ENCODE assay signal across 11 mouse cellular contexts in genomic region chr1:35870144-35870827, GRCm38 (mm10).
DNase-seq lines count a peak whose midpoint lies in the region; ATAC-seq and TF ChIP-seq lines count a peak whose summit lies in the region.
"Had no signal": no experiment of that assay in that cellular context is flagged by ENCODE, and none has a peak within 500 bp of the region (broad histone marks: within the 10 kb centered on the region; RNA-seq: fewer than 3 reads in every experiment).

No protein-coding gene starts in this region.

- no peaks in the 10 kb centered on the region for H3K9me3 ChIP-seq in MEL (replicated peaks; ENCODE audit: insufficient read depth, low read length)
- no peaks in the 10 kb centered on the region for H3K9me3 ChIP-seq in hindbrain, embryonic 12.5 days (replicated peaks)
- no peaks in the 10 kb centered on the region for H3K9me3 ChIP-seq in midbrain, embryonic 12.5 days
- H3K9me3 ChIP-seq: liver, embryonic 15.5 days had no signal

- H3K9ac ChIP-seq in MEL (ENCODE audit: control insufficient read depth, low read depth, low read length, poor library complexity, severe bottlenecking), result peak overlapping the region; percentile 74
- no peak overlapping the region for H3K9ac ChIP-seq in hindbrain, embryonic 12.5 days
- no peak overlapping the region for H3K9ac ChIP-seq in midbrain, embryonic 12.5 days (replicated peaks)
- H3K9ac ChIP-seq: liver, embryonic 15.5 days had no signal

- peak overlapping the region; percentile 48 to 57 for H3K4me3 ChIP-seq in MEL (ENCODE audit: control insufficient read depth in 1 of 2, insufficient read depth in 1 of 2, low read depth in 2 of 2, low read length in 2 of 2)
- no peak overlapping the region for H3K4me3 ChIP-seq in hindbrain, embryonic 12.5 days
- H3K4me3 ChIP-seq in midbrain, embryonic 12.5 days, result no peak overlapping the region
- H3K4me3 ChIP-seq: liver, embryonic 15.5 days had no signal

- H3K27me3 ChIP-seq in MEL (ENCODE audit: control insufficient read depth in 1 of 2, insufficient read depth in 2 of 2, low read length in 2 of 2), result no peaks in the 10 kb centered on the region
- H3K27me3 ChIP-seq in hindbrain, embryonic 12.5 days, result no peaks in the 10 kb centered on the region
- H3K27me3 ChIP-seq in midbrain, embryonic 12.5 days, result no peaks in the 10 kb centered on the region
- H3K27me3 ChIP-seq: liver, embryonic 15.5 days; Patski had no signal

- no peak for TF ChIP-seq CTCF in MEL (IDR thresholded peaks at IDR 0.05 in 2 of 3, conservative IDR thresholded peaks at IDR 0.05 in 1 of 3; ENCODE audit: control insufficient read depth in 1 of 3, insufficient read depth in 1 of 3, low read depth in 2 of 3, low read length in 3 of 3, poor library complexity in 1 of 3, severe bottlenecking in 1 of 3)

- 0 out of 2 replicates have a peak, but pooled peaks have one; percentile 41 for ATAC-seq in erythroid progenitor cell, adult 5-6 weeks (replicated peaks; ENCODE audit: low FRiP score, poor library complexity, severe bottlenecking)
- peak; percentile 18; the same call in 1 of the 2 replicates for ATAC-seq in hindbrain, embryonic 12.5 days (ENCODE audit: low FRiP score)
- peak; percentile 13; the same call in 1 of the 2 replicates for ATAC-seq in midbrain, embryonic 12.5 days (ENCODE audit: low FRiP score, low read depth)
- ATAC-seq: Patski had no signal

- TF ChIP-seq RAD21 in MEL (IDR thresholded peaks at IDR 0.05; ENCODE audit: low read depth, low read length), result no peak

- peak overlapping the region; percentile 44 for H3K4me2 ChIP-seq in hindbrain, embryonic 12.5 days (replicated peaks)
- peak overlapping the region; percentile 47 for H3K4me2 ChIP-seq in midbrain, embryonic 12.5 days (replicated peaks)
- H3K4me2 ChIP-seq: liver, embryonic 15.5 days had no signal

- H3K4me1 ChIP-seq in MEL (ENCODE audit: control insufficient read depth in 1 of 2, insufficient read depth in 2 of 2, low read length in 2 of 2), result peaks cover 14 to 40% of the 10 kb centered on the region in 2 experiments
- peaks cover 18% of the 10 kb centered on the region for H3K4me1 ChIP-seq in hindbrain, embryonic 12.5 days
- H3K4me1 ChIP-seq in midbrain, embryonic 12.5 days, result peaks cover 25% of the 10 kb centered on the region

- peak; percentile 90 to 94 for TF ChIP-seq EP300 in MEL (IDR thresholded peaks at IDR 0.05; ENCODE audit: low read depth in 1 of 2, low read length in 2 of 2)

- TF ChIP-seq POLR2A in MEL (IDR thresholded peaks at IDR 0.05; ENCODE audit: control insufficient read depth in 1 of 2, insufficient read depth in 1 of 2, low read depth in 1 of 2, low read length in 2 of 2, poor library complexity in 1 of 2), result no peak; a peak in 2 of 4 replicates

- H3K36me3 ChIP-seq in MEL (ENCODE audit: control insufficient read depth in 1 of 2, insufficient read depth in 2 of 2, low read length in 2 of 2), result peaks cover 0 to 32% of the 10 kb centered on the region in 2 experiments; a peak in 2 of 4 replicates
- no peaks in the 10 kb centered on the region for H3K36me3 ChIP-seq in hindbrain, embryonic 12.5 days
- no peaks in the 10 kb centered on the region for H3K36me3 ChIP-seq in midbrain, embryonic 12.5 days
- H3K36me3 ChIP-seq: liver, embryonic 15.5 days had no signal

- peak; percentile 76 for DNase-seq in MEL (ENCODE audit: low read depth, low spot score)
- DNase-seq in B cell, adult 2 months, result no peak
- DNase-seq in thymus, adult 18-20 months, result no peak
- no peak for DNase-seq in cerebellum, adult 8-10 months
- DNase-seq in adrenal gland, adult 8-10 months, result no peak

- peak overlapping the region; percentile 100 for H3K27ac ChIP-seq in MEL (ENCODE audit: control insufficient read depth, low read depth, low read length)
- no peak overlapping the region for H3K27ac ChIP-seq in hindbrain, embryonic 12.5 days
- 0 out of 2 replicates have a peak overlapping the region, but pooled peaks have one; percentile 25 for H3K27ac ChIP-seq in midbrain, embryonic 12.5 days (replicated peaks)
- H3K27ac ChIP-seq: liver, embryonic 15.5 days; macrophage had no signal

- H3K79me2 ChIP-seq in MEL (ENCODE audit: control insufficient read depth, insufficient read depth, low read length, poor library complexity), result peaks cover 20% of the 10 kb centered on the region

- WGBS in hindbrain, embryonic 12.5 days, result 69% methylated on average over 9 of the region's 9 CpGs
- 55% methylated on average over 9 of the region's 9 CpGs for WGBS in midbrain, embryonic 12.5 days

TF ChIP-seq in MEL, 35 proteins besides CTCF, POLR2A, EP300 and RAD21:
- TF ChIP-seq MAZ (IDR thresholded peaks at IDR 0.05; ENCODE audit: low read depth, low read length), result no peak
- TF ChIP-seq TAL1 (IDR thresholded peaks at IDR 0.05; ENCODE audit: low read length), result peak; percentile 91
- no peak for TF ChIP-seq MAFK (IDR thresholded peaks at IDR 0.05; ENCODE audit: borderline replicate concordance, low read depth, low read length)
- peak; percentile 59; the same call in 1 of the 2 replicates for TF ChIP-seq POLR2AphosphoS2 (IDR thresholded peaks at IDR 0.05; ENCODE audit: low read length)
- TF ChIP-seq UBTF (IDR thresholded peaks at IDR 0.05; ENCODE audit: borderline replicate concordance, insufficient read depth, low read depth, low read length), result no peak
- TF ChIP-seq CHD1 (IDR thresholded peaks at IDR 0.05; ENCODE audit: low read depth, low read length), result peak; percentile 98
- peak; percentile 76 for TF ChIP-seq TCF12 (IDR thresholded peaks at IDR 0.05; ENCODE audit: low read depth, low read length)
- TF ChIP-seq ZKSCAN1 (IDR thresholded peaks at IDR 0.05; ENCODE audit: low read depth, low read length), result no peak
- TF ChIP-seq JUND (IDR thresholded peaks at IDR 0.05; ENCODE audit: low read depth, low read length), result 0 out of 2 replicates have a peak, but pooled peaks have one; percentile 32
- no peak for TF ChIP-seq MEF2A (IDR thresholded peaks at IDR 0.05; ENCODE audit: extremely low read depth, insufficient replicate concordance, low read depth, low read length, poor library complexity, severe bottlenecking)
- TF ChIP-seq MYB (IDR thresholded peaks at IDR 0.05; ENCODE audit: low read depth, low read length), result peak; percentile 90
- TF ChIP-seq TBP (IDR thresholded peaks at IDR 0.05; ENCODE audit: low read depth, low read length), result peak; percentile 83
- no peak for TF ChIP-seq CHD2 (IDR thresholded peaks at IDR 0.05; ENCODE audit: low read length)
- TF ChIP-seq GATA1 (IDR thresholded peaks at IDR 0.05; ENCODE audit: low read depth, low read length), result peak; percentile 93
- peak; percentile 74; the same call in 1 of the 2 replicates for TF ChIP-seq ZMIZ1 (IDR thresholded peaks at IDR 0.05; ENCODE audit: low read depth, low read length)
- peak; percentile 59 for TF ChIP-seq ETS1 (IDR thresholded peaks at IDR 0.05; ENCODE audit: low read depth, low read length)
- peak; percentile 16; the same call in 1 of the 2 replicates for TF ChIP-seq SIN3A (IDR thresholded peaks at IDR 0.05; ENCODE audit: low read length)

Comparison
In these comparisons a context has a peak if more than half of its experiments do, and no peak if none do; other contexts are left out.
1. H3K4me3 ChIP-seq: peak in MEL (2 of 2); none in hindbrain, embryonic 12.5 days (single experiment) and midbrain, embryonic 12.5 days (single experiment).
2. Peak in every context shown above with its lines, with median percentiles within 50 percentile points of each other: ATAC-seq.